Mouse (Mus musculus): ENCODE results near the gene Mrgpre.

DNA sequence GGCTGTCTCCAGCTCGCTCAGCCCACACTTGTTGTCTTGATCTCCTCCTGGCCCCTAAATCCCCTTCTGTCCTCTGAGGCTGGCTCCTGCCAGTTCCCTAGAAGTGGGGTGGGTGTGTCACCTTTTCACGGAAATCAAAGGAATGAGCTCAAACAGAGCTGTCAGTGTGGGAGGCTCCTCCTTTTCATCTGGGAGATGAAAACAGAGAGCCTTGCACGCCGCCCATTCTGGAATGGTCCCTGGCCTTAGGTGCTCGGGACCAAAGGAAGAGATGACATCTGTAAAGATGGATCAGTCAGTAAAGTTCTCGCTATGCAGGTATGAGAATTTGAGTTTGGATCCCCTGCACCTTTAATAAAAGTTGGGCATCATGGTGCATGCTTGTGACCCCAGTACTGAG lies 17.4 kb downstream of the Mrgpre start, which contains the start of gene Mrgprg:
- TF ChIP-seq POLR2A (IDR thresholded peaks at IDR 0.05; ENCODE audit: extremely low read depth, insufficient read depth, low read length) = no peak
- no peak for TF ChIP-seq CTCF (IDR thresholded peaks at IDR 0.05; ENCODE audit: low read depth, low read length)

Data from liver, adult 2 months (tissue).